8 mouse cellular contexts compared by ENCODE assay signal in the genomic region with DNA sequence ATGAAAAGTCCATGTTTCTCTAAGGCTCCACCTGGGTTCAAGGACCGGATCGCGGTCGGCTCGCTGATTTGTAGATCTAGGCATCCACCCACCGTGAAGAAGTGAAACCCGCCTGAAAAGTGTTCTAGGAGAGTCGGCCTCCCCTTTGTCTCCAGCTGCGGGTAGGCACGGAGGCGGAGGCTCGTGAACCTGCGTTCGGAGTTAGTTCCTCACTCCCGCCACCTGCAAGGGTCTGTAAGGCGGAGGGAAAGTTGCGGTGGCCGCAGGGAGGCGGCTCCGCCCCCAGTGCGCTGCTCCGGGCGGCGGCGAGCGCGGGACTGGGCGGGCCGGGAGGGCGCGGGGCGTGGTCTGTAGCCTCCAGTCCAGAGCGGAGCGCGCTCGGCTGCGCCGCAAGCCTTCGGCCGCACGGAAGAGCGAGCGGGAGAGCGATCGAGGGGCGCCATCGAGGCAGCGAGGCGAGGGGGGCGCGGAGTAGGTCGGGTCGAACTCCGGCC. TPM values are rescaled to one million over a fixed set of nuclear protein-coding genes. Genes with fewer than 3 reads are reported as not detected.
A peak's percentile ranks its signal among the peaks of the same experiment; 100 is the strongest.
DNase-seq lines count a peak whose midpoint lies in the region; ATAC-seq lines count a peak whose summit lies in the region.

Gene Syne2, plus strand, starts transcription at position 176 of the 494 bp plus-strand sequence.

- ATAC-seq in frontal cortex, adult (ENCODE audit: low TSS enrichment), result peak; percentile 88
- peak; percentile 90 to 94 for ATAC-seq in hematopoietic stem cell, adult 5-6 weeks (replicated peaks in 1 of 2; ENCODE audit: insufficient read depth in 1 of 2, low FRiP score in 2 of 2, low TSS enrichment in 1 of 2, low read depth in 1 of 2, poor library complexity in 2 of 2, severe bottlenecking in 2 of 2)

- peak; percentile 92 for DNase-seq in Muller cell, postnatal 12 days (ENCODE audit: inconsistent ontology term)
- peak; percentile 73 for DNase-seq in cerebellum, adult 8-10 months
- peak; percentile 64 to 75 for DNase-seq in layer of hippocampus, postnatal 10 days (ENCODE audit: low spot score in 2 of 2)
- DNase-seq in lung, postnatal 10 days, result peak; percentile 88
- DNase-seq in ovary, postnatal 14 days (ENCODE audit: low spot score), result peak; percentile 76
- DNase-seq in thymus, postnatal 10 days (ENCODE audit: low spot score in 2 of 2), result peak; percentile 28 to 48

RNA-seq across cellular contexts. Expression of gene Syne2, which starts in this region (rescaled TPM):
- 30.6 and 41.3 TPM in 2 replicates for total RNA-seq in hematopoietic stem cell, adult 5-6 weeks (2017)
- 10 to 100 TPM; 29.2 to 29.4 TPM for total RNA-seq in layer of hippocampus, postnatal 10 days (2021)

Comparison
In these comparisons a context has a peak if more than half of its experiments do, and no peak if none do; other contexts are left out.
1. Peak in every context shown above with its lines: DNase-seq and ATAC-seq.
2. DNase-seq: peak in every context shown above with its lines; median percentile 92 in Muller cell, postnatal 12 days; 88 in lung, postnatal 10 days; 76 in ovary, postnatal 14 days; 73 in cerebellum, adult 8-10 months; 70 in layer of hippocampus, postnatal 10 days; 38 in thymus, postnatal 10 days.